Mouse (Mus musculus): ENCODE measurements around the gene Iqcc.
A peak's percentile ranks its signal among the peaks of the same experiment; 100 is the strongest.

Gene Iqcc

DNA sequence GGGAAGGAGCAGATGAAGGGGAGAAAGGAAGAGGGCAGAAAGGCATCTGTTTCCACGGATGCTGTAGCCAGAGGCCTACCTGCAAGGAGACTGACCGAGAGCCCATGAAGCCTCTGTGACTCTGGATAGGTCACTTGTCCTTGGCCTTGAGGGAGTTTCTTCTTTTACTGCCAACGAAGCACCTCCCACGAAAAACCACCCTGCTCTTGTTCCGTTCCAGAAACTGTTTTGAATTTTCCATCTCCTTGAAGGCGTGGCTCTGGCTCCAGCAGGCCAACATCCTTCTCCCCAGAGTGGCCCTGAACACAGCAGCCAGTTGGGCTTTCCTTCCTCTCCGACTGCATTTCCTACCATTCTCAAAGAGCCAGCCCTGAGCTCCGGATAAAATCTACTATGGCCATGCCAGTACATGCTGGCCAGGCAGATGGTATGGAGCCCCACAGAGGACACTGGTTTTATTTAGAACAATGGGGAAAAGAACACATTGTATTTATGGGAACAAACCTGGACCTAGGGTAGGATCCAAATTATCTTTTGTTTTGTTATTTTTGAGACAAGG is 2.5 kb upstream of the Iqcc start:
- no peak for DNase-seq

- DNase-seq: no peak
These were observed 1.8 kb upstream of the Iqcc start for GRCm38 (mm10) chr4:129620419-129621282.

DNA sequence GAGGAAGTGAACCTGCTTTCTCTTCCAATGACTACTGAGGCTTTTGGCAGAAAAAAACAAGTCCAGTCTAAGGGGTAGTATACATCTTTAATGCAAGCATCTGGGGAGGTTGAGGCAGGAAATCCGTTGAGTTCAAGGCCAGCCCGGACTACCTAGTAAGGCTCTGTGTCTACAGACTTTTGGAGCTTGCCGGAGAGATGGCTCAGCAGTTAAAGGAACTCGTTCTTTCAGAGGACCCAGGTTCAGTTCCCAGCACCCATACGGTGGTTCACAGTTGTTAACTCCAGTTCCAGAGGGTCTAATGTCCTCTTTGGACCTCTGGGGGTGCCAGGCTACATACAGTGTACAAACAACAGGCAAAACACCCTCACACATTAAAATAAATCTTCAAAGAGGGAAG is 868 bp downstream of the Iqcc start:
- no peak for DNase-seq

GRCm38 (mm10) chr4:129617121-129617641 is 1.7 kb downstream of the Iqcc start:
- no peak for DNase-seq

- no peak for DNase-seq
These were observed 2.3 kb downstream of the Iqcc start for GRCm38 (mm10) chr4:129616631-129617030.

DNA sequence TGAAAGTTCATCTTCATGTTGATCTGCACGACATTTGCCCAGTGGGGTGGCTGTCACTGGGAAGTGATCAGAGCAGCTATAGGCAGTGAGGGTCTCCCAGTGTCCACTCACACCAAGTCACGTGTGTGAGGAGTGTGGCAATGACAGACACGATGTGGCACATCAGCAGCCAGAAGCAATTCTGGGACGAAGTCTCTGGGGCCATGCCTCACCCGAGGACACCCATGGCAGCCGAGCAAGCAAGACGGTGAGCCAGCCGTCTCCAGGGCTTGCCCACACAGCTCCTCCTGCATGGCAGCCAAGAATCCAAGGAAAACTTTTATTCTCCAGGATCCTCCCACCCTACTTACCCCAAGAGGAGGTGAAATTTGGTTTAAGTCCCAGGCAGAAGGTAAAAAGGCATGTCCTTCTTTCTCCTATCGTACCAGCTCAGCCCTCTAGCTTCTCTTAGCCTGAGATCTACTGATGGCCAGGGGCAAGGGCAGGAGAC is 3.1 kb downstream of the Iqcc start:
- no peak for DNase-seq

DNA sequence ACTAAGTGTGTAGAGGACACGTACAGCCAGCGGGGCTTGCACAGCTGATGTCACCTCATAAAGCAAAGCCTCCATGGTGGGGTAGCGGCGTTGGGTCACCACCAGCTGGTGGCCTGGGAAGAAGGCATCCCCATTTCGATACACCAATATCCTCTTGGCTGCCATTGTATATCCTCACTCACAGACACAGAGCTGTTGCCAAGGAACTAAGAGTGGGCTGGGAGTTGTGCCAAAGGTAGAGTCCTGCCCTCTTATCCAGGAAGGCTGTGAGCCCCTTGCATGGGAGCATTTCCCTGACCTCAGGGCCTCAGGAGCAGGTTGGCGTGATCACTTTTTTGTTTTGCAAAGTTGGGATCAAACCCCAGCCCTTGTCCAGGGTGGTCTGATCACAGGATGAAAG is 4.8 kb downstream of the Iqcc start, which contains the start of gene Dcdc2b:
Gene Dcdc2b (minus strand): TSS at position 165 of the 400 bp plus-strand sequence.
- no peak for DNase-seq

GRCm38 (mm10) chr4:129610472-129610871 is 8.4 kb downstream of the Iqcc start:
- DNase-seq: no peak

- DNase-seq: peak; percentile 89
These were observed 8.9 kb downstream of the Iqcc start for GRCm38 (mm10) chr4:129610026-129610425.

- peak; percentile 52 for DNase-seq
These were observed 9.7 kb downstream of the Iqcc start for GRCm38 (mm10) chr4:129609139-129609631.

DNA sequence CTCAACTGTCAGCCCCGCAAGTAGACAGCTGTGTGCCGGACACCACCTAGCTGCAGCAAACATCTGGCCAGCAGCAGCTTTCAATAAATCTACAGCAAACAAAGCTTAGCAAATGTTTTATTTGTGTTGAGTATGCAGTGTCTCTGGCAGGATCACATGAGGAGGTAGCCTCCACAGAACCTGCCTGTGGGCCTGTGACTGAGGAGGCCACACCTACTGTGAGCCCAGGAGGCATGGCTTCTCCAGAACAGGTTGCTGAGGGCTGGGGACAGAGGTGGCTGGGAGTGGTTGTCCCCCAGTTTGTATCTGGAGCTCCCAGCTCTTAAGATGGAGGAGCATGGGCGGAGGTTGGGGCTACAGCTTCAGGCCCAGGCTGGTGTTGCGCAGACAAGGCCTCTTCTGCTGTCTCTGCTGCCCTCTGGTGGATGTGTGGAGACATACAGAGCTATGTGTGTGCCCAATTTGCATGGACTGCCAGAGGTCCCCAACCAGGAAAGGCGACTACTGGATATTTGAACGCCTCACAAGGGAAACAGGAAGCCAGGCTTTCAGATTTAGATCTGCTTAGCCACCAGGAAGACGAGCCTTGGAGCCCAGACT is 10.4 kb downstream of the Iqcc start:
- DNase-seq: peak; percentile 89

DNA sequence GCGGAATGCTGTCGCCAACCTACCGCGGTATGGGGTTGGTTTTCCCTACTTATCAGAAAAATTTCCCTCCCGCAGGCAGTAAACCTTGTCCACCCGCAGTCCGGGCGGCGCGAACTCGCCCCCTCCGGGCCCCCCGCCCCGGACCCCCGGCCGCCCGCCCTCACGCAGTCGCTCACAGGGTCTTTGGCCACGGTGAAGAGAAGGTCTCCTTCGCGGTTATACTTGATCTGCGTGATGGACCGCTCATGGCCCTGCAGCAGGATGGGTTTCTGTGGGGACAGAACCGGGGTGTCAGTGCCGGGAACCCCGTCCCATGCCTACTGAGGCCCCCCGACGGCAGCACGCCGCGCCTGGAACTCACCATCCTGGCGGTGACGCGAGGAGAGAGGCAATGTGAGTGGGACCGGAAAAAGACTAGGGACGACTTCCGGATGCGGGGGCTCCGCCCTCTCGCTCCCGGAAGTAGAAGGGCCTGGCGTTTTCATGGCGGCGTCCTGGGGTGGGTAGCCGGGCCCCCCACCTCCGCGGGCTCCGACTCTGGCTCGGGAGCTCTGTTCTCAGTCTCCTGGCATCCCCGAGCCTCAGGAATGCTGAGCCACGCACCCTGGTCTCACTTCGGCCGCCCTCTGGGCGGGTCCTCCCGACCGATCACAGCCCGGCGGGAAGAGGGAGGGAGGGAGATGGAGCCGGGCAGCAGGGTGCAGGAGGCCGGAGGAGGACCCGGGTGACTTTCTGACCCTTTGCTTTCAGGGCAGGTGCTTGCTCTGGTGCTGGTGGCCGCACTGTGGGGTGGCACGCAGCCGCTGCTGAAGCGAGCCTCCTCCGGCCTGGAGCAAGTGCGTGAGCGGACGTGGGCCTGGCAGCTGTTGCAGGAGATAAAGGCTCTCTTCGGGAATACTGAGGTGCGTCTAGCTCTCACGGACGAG is 18.4 kb downstream of the Iqcc start, which contains the start of the genes Eif3i and Tmem234:
Gene Eif3i (minus strand): TSS at position 416 of the 926 bp plus-strand sequence.
Gene Tmem234 (plus strand): TSS at position 436 of the 926 bp plus-strand sequence.
- peak; percentile 90 for DNase-seq

- no peak for DNase-seq
These were observed 30.0 kb downstream of the Iqcc start for GRCm38 (mm10) chr4:129588865-129589264.

- DNase-seq: no peak
These were observed 32.0 kb downstream of the Iqcc start for GRCm38 (mm10) chr4:129586943-129587342.

DNA sequence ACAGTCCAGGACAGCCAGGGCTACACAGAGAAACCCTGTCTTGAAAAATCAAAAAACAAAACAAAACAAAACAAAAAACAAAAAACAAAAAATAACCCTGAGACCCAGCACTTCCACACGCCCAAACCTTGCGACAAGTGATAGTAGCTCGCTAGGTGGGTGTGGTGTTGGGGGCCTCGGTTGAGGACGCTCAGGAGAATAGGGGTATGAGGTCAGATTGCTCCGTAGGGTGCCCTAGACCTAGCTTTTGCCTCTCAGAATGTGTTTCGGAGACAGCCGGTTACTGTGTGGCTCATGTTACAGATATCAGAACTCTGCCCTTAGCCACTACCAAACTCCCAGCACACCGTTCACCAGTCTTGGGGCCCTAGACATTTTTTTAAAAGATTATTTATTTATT is 33.1 kb downstream of the Iqcc start:
- DNase-seq: no peak

DNA sequence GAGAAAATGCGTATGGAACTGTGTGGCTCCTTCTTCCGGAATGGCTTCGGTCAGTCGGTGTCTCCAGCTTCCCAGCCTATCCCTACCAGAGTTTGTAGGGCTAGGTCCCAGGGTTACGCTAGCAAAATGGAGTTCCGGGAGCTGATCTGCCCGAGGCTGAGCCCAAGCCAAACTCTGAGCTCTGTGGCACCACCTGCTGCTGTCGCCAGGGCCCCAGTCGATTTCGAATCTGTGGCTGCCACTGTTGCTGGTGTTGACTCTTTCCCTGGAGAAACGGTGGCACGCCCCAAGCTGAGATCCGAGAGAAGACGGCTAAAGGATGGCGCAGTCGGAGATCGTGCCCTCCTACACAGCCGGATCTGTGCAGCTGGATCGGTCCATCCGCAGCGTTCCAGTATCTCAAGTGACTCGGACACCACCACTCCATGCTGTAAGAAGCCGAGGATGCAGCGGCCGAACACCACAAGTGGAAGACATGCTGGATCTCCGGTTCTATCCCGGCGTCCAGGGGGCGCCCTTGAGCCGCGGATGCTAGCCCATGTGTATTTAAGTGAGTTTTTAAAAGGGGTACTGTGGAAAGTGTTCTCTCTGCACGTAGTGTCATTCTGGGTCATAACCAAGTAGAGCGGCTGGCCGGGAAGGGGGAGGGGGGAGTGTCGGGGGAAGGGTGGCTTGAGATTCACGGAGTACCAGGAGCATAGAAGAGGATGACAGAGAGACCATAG is 33.9 kb downstream of the Iqcc start:
- DNase-seq: peak; percentile 94

DNA sequence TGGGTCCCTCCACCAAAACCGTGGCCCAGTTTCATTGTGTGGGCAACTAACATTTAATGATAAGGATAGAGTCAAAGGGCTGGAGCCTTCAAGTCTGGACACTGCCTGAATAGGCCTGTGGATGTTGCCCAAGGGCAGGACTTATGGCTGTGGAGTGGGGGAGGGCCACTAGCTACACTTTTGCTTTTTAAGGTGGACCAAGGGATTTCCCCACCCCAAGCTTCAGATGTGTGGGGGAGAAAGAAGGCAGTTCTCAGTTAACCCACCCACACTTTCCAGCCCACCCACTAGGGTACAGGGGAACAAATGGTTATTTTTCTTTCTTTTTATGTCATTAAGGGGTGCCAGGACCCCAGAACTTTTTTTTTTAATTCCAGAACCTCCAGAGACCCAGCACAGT is 34.5 kb downstream of the Iqcc start:
- DNase-seq: no peak

- DNase-seq: no peak
These were observed 36.6 kb downstream of the Iqcc start for GRCm38 (mm10) chr4:129582251-129582650.

- DNase-seq: peak; percentile 80
These were observed 38.6 kb downstream of the Iqcc start for GRCm38 (mm10) chr4:129580347-129580746.

- DNase-seq: no peak
These were observed 40.4 kb downstream of the Iqcc start, which contains the start of gene Fam167b for GRCm38 (mm10) chr4:129578466-129578865. Gene Fam167b, minus strand, starts transcription at chr4:129578549.

- DNase-seq: no peak
These were observed 41.2 kb downstream of the Iqcc start for GRCm38 (mm10) chr4:129577688-129578087.

All from thymus, postnatal 14 days (tissue).